In genomic region chr7:44997231-44997939, GRCm38 (mm10) we compare ENCODE assay signal across 8 mouse cellular contexts. TPM values are rescaled to one million over a fixed set of nuclear protein-coding genes. Genes with fewer than 3 reads are reported as not detected.
DNase-seq lines count a peak whose midpoint lies in the region; ATAC-seq and TF ChIP-seq lines count a peak whose summit lies in the region.

TSS of gene Irf3 (plus strand) at chr7:44997648.

- no peak for TF ChIP-seq EP300 in heart, postnatal 0 days (IDR thresholded peaks at IDR 0.05; ENCODE audit: low read depth)

- peak within 1 kb of the TSS; percentile 66 for H3K4me2 ChIP-seq in forebrain, embryonic 12.5 days
- peak within 1 kb of the TSS; percentile 82 for H3K4me2 ChIP-seq in heart, postnatal 0 days (ENCODE audit: low read depth, low read length)
- H3K4me2 ChIP-seq in liver, embryonic 16.5 days (ENCODE audit: low read depth, low read length): peak within 1 kb of the TSS; percentile 87
- H3K4me2 ChIP-seq in neural tube, embryonic 13.5 days: peak within 1 kb of the TSS; percentile 79

- DNase-seq in c-Kit-positive CD71-positive TER-119-positive erythroid progenitor cells, embryonic 14.5 days (ENCODE audit: low spot score): peak; percentile 97
- peak; percentile 97 for DNase-seq in heart, postnatal 0 days (ENCODE audit: low spot score)
- DNase-seq in kidney, postnatal 4 days: peak; percentile 96 to 98

- peak; percentile 92 for ATAC-seq in forebrain, embryonic 12.5 days (ENCODE audit: low FRiP score)
- peak; percentile 93 for ATAC-seq in heart, postnatal 0 days (ENCODE audit: insufficient read depth, low read depth)
- peak; percentile 91 for ATAC-seq in liver, embryonic 16.5 days (ENCODE audit: low read depth)
- peak; percentile 92 for ATAC-seq in neural tube, embryonic 13.5 days (ENCODE audit: low read depth)

- H3K9me3 ChIP-seq in E14TG2a.4 (ENCODE audit: low read length): no peaks in the 10 kb centered on the region
- no peaks in the 10 kb centered on the region for H3K9me3 ChIP-seq in forebrain, embryonic 12.5 days
- H3K9me3 ChIP-seq in heart, postnatal 0 days (replicated peaks; ENCODE audit: control insufficient read depth, low read length): no peaks in the 10 kb centered on the region
- H3K9me3 ChIP-seq in liver, embryonic 16.5 days (replicated peaks; ENCODE audit: control insufficient read depth, low read length): no peaks in the 10 kb centered on the region
- no peaks in the 10 kb centered on the region for H3K9me3 ChIP-seq in neural tube, embryonic 13.5 days

- peaks cover 88% of the 10 kb centered on the region for H3K4me1 ChIP-seq in E14TG2a.4 (replicated peaks; ENCODE audit: low read depth, low read length)
- peaks cover 32% of the 10 kb centered on the region for H3K4me1 ChIP-seq in forebrain, embryonic 12.5 days
- peaks cover 17% of the 10 kb centered on the region for H3K4me1 ChIP-seq in heart, postnatal 0 days (ENCODE audit: control insufficient read depth, insufficient read depth)
- peaks cover 25% of the 10 kb centered on the region for H3K4me1 ChIP-seq in liver, embryonic 16.5 days (ENCODE audit: control insufficient read depth, low read depth, low read length)
- peaks cover 36% of the 10 kb centered on the region for H3K4me1 ChIP-seq in neural tube, embryonic 13.5 days (replicated peaks)
- H3K4me1 ChIP-seq in testis, adult 2 months (ENCODE audit: control insufficient read depth, insufficient read depth, low read length): peaks cover 15% of the 10 kb centered on the region

- TF ChIP-seq POLR2A in testis, adult 2 months (IDR thresholded peaks at IDR 0.05; ENCODE audit: control insufficient read depth, low read depth, low read length): peak; percentile 89

- no peaks in the 10 kb centered on the region for H3K27me3 ChIP-seq in E14TG2a.4 (ENCODE audit: insufficient read depth, low read length)
- H3K27me3 ChIP-seq in forebrain, embryonic 12.5 days: no peaks in the 10 kb centered on the region
- no peaks in the 10 kb centered on the region for H3K27me3 ChIP-seq in heart, postnatal 0 days (ENCODE audit: control insufficient read depth, insufficient read depth, low read length)
- H3K27me3 ChIP-seq in liver, embryonic 16.5 days (ENCODE audit: control insufficient read depth, insufficient read depth, low read depth, low read length): no peaks in the 10 kb centered on the region
- H3K27me3 ChIP-seq in neural tube, embryonic 13.5 days: no peaks in the 10 kb centered on the region
- no peaks in the 10 kb centered on the region for H3K27me3 ChIP-seq in testis, adult 2 months (ENCODE audit: control insufficient read depth, insufficient read depth, low read length)

- H3K36me3 ChIP-seq in E14TG2a.4 (ENCODE audit: insufficient read depth, low read length): peaks cover 71% of the 10 kb centered on the region
- peaks cover 62% of the 10 kb centered on the region for H3K36me3 ChIP-seq in forebrain, embryonic 12.5 days (replicated peaks)
- peaks cover 49% of the 10 kb centered on the region for H3K36me3 ChIP-seq in heart, postnatal 0 days (replicated peaks; ENCODE audit: control insufficient read depth, insufficient read depth, low read length)
- H3K36me3 ChIP-seq in liver, embryonic 16.5 days (ENCODE audit: control insufficient read depth, insufficient read depth): peaks cover 26% of the 10 kb centered on the region
- H3K36me3 ChIP-seq in neural tube, embryonic 13.5 days: peaks cover 36% of the 10 kb centered on the region
- peaks cover 2% of the 10 kb centered on the region; the same call in 1 of the 2 replicates for H3K36me3 ChIP-seq in testis, adult 2 months (ENCODE audit: control insufficient read depth, insufficient read depth, low read length)

- TF ChIP-seq CTCF in E14TG2a.4 (conservative IDR thresholded peaks at IDR 0.05; ENCODE audit: low read length): no peak
- TF ChIP-seq CTCF in heart, postnatal 0 days (IDR thresholded peaks at IDR 0.05; ENCODE audit: low read depth): no peak
- no peak for TF ChIP-seq CTCF in testis, adult 2 months (IDR thresholded peaks at IDR 0.05; ENCODE audit: control insufficient read depth, insufficient read depth, insufficient replicate concordance, low read depth, low read length)

- WGBS in forebrain, embryonic 12.5 days: under 1% methylated on average over 43 of the region's 43 CpGs
- under 1% methylated on average over 43 of the region's 43 CpGs for WGBS in heart, postnatal 0 days
- under 1% methylated on average over 43 of the region's 43 CpGs for WGBS in liver, embryonic 16.5 days (ENCODE audit: insufficient replicate concordance)
- WGBS in neural tube, embryonic 13.5 days: under 1% methylated on average over 43 of the region's 43 CpGs

- peak within 1 kb of the TSS; percentile 82 for H3K27ac ChIP-seq in forebrain, embryonic 12.5 days
- peak within 1 kb of the TSS; percentile 83 for H3K27ac ChIP-seq in heart, postnatal 0 days (ENCODE audit: low read depth)
- peak within 1 kb of the TSS; percentile 96 for H3K27ac ChIP-seq in liver, embryonic 16.5 days (ENCODE audit: low read length)
- peak within 1 kb of the TSS; percentile 83 for H3K27ac ChIP-seq in neural tube, embryonic 13.5 days (replicated peaks)
- H3K27ac ChIP-seq in testis, adult 2 months (ENCODE audit: control insufficient read depth, insufficient read depth, low read depth, low read length): peak within 1 kb of the TSS; percentile 99

- H3K9ac ChIP-seq in forebrain, embryonic 12.5 days: peak within 1 kb of the TSS; percentile 80
- peak within 1 kb of the TSS; percentile 78 for H3K9ac ChIP-seq in heart, postnatal 0 days (replicated peaks; ENCODE audit: low read depth, low read length)
- peak within 1 kb of the TSS; percentile 88 for H3K9ac ChIP-seq in liver, embryonic 16.5 days (ENCODE audit: low read depth, low read length)
- H3K9ac ChIP-seq in neural tube, embryonic 13.5 days: peak within 1 kb of the TSS; percentile 79

- peak within 1 kb of the TSS; percentile 91 for H3K4me3 ChIP-seq in E14TG2a.4 (replicated peaks; ENCODE audit: low read length)
- H3K4me3 ChIP-seq in forebrain, embryonic 12.5 days (replicated peaks): peak within 1 kb of the TSS; percentile 66
- peak within 1 kb of the TSS; percentile 75 for H3K4me3 ChIP-seq in heart, postnatal 0 days (ENCODE audit: low read depth, low read length)
- peak within 1 kb of the TSS; percentile 69 for H3K4me3 ChIP-seq in liver, embryonic 16.5 days (ENCODE audit: low read depth, low read length)
- peak within 1 kb of the TSS; percentile 58 for H3K4me3 ChIP-seq in neural tube, embryonic 13.5 days
- peak within 1 kb of the TSS; percentile 98 for H3K4me3 ChIP-seq in testis, adult 2 months (ENCODE audit: control insufficient read depth, low read depth, low read length)

RNA-seq across cellular contexts. Expression of gene Irf3, which starts in this region (rescaled TPM):
- 72.4 and 73.0 TPM in 2 replicates for polyA plus RNA-seq in forebrain, embryonic 12.5 days (2016; fragmentation: Nextera tagmentation; extraction: Ambion mirVana)
- 31.7 and 61.1 TPM in 2 replicates for total RNA-seq in heart, postnatal 0 days (2014; rRNA removed; ENCODE audit: low replicate concordance)
- polyA plus RNA-seq in heart, postnatal 0 days (2015; fragmentation: Nextera tagmentation; extraction: Ambion mirVana): 44.8 and 51.7 TPM in 2 replicates
- 39.8 and 43.2 TPM in 2 replicates for polyA plus RNA-seq in liver, embryonic 16.5 days (2015; fragmentation: Nextera tagmentation; extraction: Ambion mirVana)
- polyA plus RNA-seq in neural tube, embryonic 13.5 days (2015; fragmentation: Nextera tagmentation; extraction: Ambion mirVana): 60.3 and 67.3 TPM in 2 replicates
- 108 and 114 TPM in 2 replicates for polyA plus RNA-seq in testis, adult 2 months (2012; rRNA removed)

Comparison
In these comparisons a context has a peak if more than half of its experiments do, and no peak if none do; other contexts are left out.
1. Peak in every context shown above with its lines: DNase-seq, ATAC-seq, H3K4me3 ChIP-seq and H3K27ac ChIP-seq.